Mouse (Mus musculus) lung, postnatal 25 days (tissue): ENCODE data around the gene Tbkbp1.

ENCODE experiments used
- DNase-seq: peaks from one replicate; pipeline ENCODE4 v3.0.0; 2022; ENCODE audit warnings: low spot score

Gene Tbkbp1

GRCm38 (mm10) chr11:97126645-97127468, 24.4 kb downstream of the Tbkbp1 start:
- DNase-seq: peak; percentile 68

GRCm38 (mm10) chr11:97124266-97125036, 26.8 kb downstream of the Tbkbp1 start:
- DNase-seq: no peak

DNA sequence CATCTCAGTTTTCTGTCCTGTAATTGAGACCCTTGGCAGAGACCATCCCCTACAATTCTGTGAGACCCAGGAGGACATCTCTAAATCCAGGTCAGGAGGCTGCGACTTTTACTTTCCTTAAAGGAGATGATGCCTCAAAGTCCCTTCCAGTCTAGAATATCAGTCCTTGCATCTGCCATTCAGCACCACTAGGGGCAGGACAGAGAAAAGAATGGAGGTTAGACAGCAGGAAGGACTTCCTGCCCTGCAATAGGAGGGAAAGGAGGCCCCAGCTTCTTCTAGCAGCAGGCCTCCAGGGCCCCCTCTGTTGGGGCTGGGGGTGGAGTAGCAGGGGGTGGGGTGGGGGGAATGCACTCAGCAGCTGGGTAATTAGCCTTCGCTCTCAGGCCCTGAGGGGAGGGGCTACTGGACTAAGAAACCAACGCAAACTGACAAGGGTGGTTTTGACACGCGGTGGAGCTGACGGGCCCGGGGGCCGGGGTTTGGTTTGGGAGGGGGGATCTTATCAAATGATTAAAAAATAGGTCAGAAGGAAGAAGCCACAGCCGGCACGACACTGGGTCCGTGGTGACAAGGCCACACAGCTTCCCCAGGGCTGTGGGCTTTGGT, 27.9 kb downstream of the Tbkbp1 start:
- DNase-seq: no peak

DNA sequence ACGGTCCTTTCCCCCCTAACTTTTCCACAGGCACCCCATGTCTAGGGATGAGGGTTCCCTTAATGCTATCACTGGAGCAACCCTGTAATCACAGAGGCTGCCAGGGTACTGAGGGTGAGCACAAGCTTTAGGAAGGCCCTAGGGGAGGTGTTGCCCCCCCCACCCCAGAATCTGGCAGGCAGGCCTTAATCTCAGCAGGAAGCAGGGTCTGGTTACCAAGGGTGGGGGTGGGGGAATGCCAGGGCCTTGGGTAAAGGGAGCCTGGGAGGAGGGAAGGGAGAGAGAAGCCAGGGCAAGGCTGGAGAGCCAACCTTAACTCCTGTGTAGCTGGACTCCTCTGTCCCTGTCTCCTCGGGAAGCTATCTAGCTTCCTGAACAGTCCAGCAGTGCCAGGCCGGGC, 30.7 kb downstream of the Tbkbp1 start:
- DNase-seq: no peak

DNA sequence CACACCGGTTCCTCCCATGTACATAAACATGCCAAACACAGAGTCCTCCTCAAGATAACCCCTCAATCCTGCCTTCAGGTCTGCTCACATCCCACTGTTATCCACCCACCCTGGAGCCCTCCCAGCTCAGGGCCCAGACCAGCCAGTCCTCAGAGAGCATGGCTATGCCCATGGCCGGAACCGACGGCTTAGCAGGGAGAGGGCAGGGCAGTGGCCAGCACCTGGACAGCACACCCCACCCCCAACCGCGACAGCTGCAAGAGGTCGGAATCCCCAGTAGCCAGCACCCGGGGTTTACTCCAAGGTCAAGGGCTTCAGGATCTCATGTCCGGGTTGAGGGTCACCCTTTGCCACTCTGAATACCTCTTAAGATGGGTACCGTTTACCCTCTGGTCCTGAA, 31.1 kb downstream of the Tbkbp1 start:
- DNase-seq: no peak

DNA sequence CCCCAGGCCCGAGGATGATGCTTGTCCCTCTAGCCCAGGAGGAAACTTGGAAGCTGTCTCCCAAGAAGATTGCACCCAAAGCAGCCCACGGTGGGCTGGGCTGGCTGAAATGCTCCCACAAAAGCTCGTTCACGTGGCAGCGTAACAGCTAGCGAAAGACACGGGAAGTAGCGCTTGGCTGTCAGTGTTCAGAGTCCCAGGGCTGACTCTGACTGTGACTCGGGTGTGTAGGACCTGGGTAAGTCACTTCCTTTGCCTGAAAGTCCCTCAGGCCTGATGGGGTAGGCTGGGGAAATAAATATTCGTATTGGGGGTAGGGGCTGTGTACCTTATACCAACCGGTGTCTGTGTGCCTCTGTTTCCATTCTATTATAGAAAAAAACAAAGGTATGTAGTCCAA, 35.5 kb downstream of the Tbkbp1 start:
- DNase-seq: no peak

DNA sequence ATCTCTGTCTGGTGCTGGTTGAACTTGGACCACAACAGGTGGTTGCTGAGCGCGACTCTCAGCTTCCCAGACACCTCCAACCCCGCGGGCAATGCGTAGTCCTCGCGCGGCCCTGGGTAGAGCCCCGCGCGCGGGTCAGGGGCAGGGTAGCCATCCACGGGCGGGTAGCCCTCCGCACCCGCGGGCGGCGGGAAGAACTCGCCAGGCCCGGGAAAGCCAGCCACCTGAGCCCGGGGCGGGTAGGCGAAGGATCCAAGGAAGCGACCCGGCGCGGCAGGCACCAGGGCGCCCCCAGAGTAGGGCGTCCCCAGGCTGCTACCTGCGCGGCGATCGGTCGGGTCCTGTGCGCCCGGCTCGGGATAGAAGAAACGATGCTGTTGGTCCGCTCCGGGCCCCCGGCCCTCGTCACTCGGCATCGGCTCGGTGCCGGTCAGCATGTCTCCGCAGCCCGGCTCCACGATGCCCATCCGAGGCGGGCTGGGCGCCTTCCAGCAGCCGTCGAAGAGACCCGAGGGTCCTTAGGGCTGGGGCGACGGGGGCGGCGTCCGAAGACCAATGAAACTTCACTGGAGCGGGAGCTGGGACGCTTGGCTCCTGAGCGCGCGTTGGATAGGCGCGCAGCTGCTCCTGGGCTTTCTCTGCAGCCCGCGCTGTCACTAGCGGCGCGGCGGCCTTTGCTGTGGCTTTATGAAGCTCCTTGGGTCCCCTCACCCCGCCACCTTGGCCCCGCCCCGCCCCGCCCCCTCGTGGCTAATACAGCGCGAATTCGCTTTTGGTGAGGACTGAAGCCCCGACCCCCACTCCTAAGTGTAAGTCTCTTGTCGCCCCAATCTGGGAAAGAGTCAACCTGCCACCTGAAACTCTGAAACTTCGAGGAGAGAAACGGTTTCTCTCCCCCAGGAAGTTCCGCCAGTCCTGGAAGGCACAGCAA, 36.4 kb downstream of the Tbkbp1 start, which contains the start of gene Tbx21:
TSS of gene Tbx21 (minus strand) at position 661 of the 931 bp plus-strand sequence.
- DNase-seq: no peak

GRCm38 (mm10) chr11:97112519-97113125, 38.7 kb downstream of the Tbkbp1 start:
- DNase-seq: no peak

- DNase-seq: no peak
Measured at GRCm38 (mm10) chr11:97108976-97109375, 42.3 kb downstream of the Tbkbp1 start.

GRCm38 (mm10) chr11:97104091-97104483, 47.2 kb downstream of the Tbkbp1 start:
- DNase-seq: no peak

GRCm38 (mm10) chr11:97103163-97104090, 47.9 kb downstream of the Tbkbp1 start:
- no peak for DNase-seq

- DNase-seq: peak; percentile 74
Measured at GRCm38 (mm10) chr11:97101722-97102121, 49.6 kb downstream of the Tbkbp1 start.

- peak; percentile 10 for DNase-seq
Measured at GRCm38 (mm10) chr11:97098791-97099190, 52.5 kb downstream of the Tbkbp1 start.

GRCm38 (mm10) chr11:97094600-97094999, 56.7 kb downstream of the Tbkbp1 start:
- no peak for DNase-seq

GRCm38 (mm10) chr11:97086365-97086764, 64.9 kb downstream of the Tbkbp1 start:
- DNase-seq: no peak
